Mouse (Mus musculus) heart, adult 2 months (tissue): ENCODE measurements around the gene Ndc80. TPM values are rescaled to one million over a fixed set of nuclear protein-coding genes. Genes with fewer than 3 reads are reported as not detected.

Experiments used
- DNase-seq, 2 experiments: peaks; one replicate each; pipeline ENCODE4 v3.0.0; 2021
- H3K27ac ChIP-seq: fragments of 200-600 bp; 2 replicates; pipeline ENCODE4 v1.8.1; 2022
- H3K27me3 ChIP-seq: fragments of 200-500 bp; 2 replicates; pipeline ENCODE4 v1.6.1; 2012; ENCODE audit warnings: mild to moderate bottlenecking, low read length, inconsistent platforms, mixed read lengths; ENCODE audit not compliant: control insufficient read depth, insufficient read depth
- H3K36me3 ChIP-seq: fragments of 200-500 bp; 2 replicates; pipeline ENCODE4 v1.6.1; 2012; ENCODE audit warnings: low read length, inconsistent platforms; ENCODE audit not compliant: control insufficient read depth, insufficient read depth
- H3K4me1 ChIP-seq: fragments of 200-500 bp; 2 replicates; pipeline ENCODE4 v1.6.1; 2011; ENCODE audit warnings: low read length; ENCODE audit not compliant: control insufficient read depth, insufficient read depth
- H3K4me3 ChIP-seq: fragments of 200-600 bp; 2 replicates; pipeline ENCODE4 v1.8.1; 2022
- H3K79me2 ChIP-seq: fragments of 200-500 bp; replicated peaks from 2 replicates; pipeline ENCODE4 v1.6.1; 2012; ENCODE audit warnings: mild to moderate bottlenecking, inconsistent platforms, low read length, moderate library complexity, mixed read lengths; ENCODE audit not compliant: control insufficient read depth, insufficient read depth
- H3K9ac ChIP-seq: fragments of 200-500 bp; 2 replicates; pipeline ENCODE4 v1.6.1; 2012; ENCODE audit warnings: low read depth, mild to moderate bottlenecking, control low read depth, inconsistent platforms, low read length, mixed read lengths
- CTCF ChIP-seq: fragments of 200-600 bp; IDR thresholded peaks from 2 replicates; pipeline ENCODE4 v1.8.1; 2022; ENCODE audit warnings: antibody characterized with exemption, mild to moderate bottlenecking, moderate library complexity
- EP300 ChIP-seq: fragments of 200-500 bp; IDR thresholded peaks from 2 replicates; pipeline ENCODE4 v1.6.1; 2011; ENCODE audit warnings: low read depth, low read length, control low read depth; ENCODE audit not compliant: insufficient read depth
- POLR2A ChIP-seq: fragments of 200-500 bp; IDR thresholded peaks from 2 replicates; pipeline ENCODE4 v1.6.1; 2011; ENCODE audit warnings: mild to moderate bottlenecking, low read depth, low read length, control low read depth; ENCODE audit not compliant: insufficient read depth
- WGBS: fragments of 180-500 bp; shearing (Covaris S2); methylation state at CpG from one replicate; pipeline ENCODE4 v1.1.7; 2018; 5-methylcytosine and 5-hydroxymethylcytosine counted together
- intact Hi-C: fragments of 180-260 bp; cut with DNase I; formaldehyde crosslinking; loops from one replicate; pipeline ENCODE4 v1.15.1; 2025
- polyA plus RNA-seq: library from polyadenylated mRNA; depleted of rRNA; stranded (reverse); fragments of >200 nt; gene quantifications from 2 replicates; pipeline ENCODE4 v1.2.3, GENCODE M21; 2012
- total RNA-seq, 2 experiments: library from RNA; stranded (reverse); gene quantifications; 2 replicates each; pipeline ENCODE4 v1.2.3; 2021

Ndc80 gene
- total and polyA plus RNA-seq, 3 experiments = 0.37 to 0.61 TPM; not detected in 1

GRCm38 (mm10) chr17:71484711-71485110, 41.9 kb downstream of the Ndc80 start:
- WGBS = 90% methylated on average over 5 of the region's 5 CpGs
- Histone ChIP-seq H3K4me3 (no peak overlapping the region), H3K27me3 (no peaks in the 10 kb centered on the region), H3K36me3 (no peaks in the 10 kb centered on the region), H3K27ac (peak overlapping the region; percentile 81; the same call in 1 of the 2 replicates), H3K79me2 (no peaks in the 10 kb centered on the region), H3K4me1 (peaks cover 4% of the 10 kb centered on the region), H3K9ac (no peak overlapping the region)
- intact Hi-C loops = loop anchor here (1.0 kb wide), 1 partner anchor 9 kb away; the partner anchor contains the start of gene Smchd1
- no peak for DNase-seq
- TF ChIP-seq CTCF (no peak), POLR2A (no peak), EP300 (no peak)

DNA sequence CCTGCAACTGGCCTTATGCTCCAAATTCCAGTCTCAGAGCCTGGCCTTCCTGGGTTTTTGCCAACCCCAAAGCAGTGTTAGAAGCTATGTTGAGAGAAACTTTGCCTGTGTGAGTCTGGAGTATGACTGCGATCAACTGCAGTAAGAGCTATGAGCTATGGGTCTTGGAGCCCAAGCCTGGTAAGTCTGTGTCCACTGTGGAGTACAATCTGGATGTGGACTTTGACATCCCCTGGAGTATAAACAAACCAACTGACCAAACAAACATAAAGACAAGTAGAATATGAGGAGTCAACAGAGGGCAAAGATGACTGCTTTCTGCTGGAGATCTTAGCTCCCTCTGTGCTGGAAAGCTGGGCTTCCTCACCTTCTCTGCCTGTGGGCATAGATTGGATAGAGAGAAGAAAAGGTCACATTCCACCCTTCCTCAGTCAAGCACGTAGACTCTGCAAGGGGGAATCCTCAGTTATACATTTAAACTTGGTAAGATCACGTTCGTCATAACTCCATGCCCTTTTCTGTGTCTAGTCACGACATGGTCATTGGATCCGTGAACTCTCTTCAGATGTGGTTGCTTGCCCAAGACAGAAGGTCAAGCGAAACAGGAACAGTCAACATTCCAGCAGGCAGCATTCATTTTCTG, 43.1 kb downstream of the Ndc80 start:
- no peak overlapping the region for H3K9ac ChIP-seq
- WGBS = 87% methylated on average over 7 of the region's 7 CpGs
- no peak overlapping the region for H3K27ac ChIP-seq
- H3K79me2 ChIP-seq = no peaks in the 10 kb centered on the region
- TF ChIP-seq POLR2A (no peak), CTCF (no peak), EP300 (no peak)
- no peak for DNase-seq
- no peaks in the 10 kb centered on the region for H3K27me3 ChIP-seq
- peaks cover 4% of the 10 kb centered on the region for H3K4me1 ChIP-seq
- no peak overlapping the region for H3K4me3 ChIP-seq
- no peaks in the 10 kb centered on the region for H3K36me3 ChIP-seq
- intact Hi-C loops = loop anchor here (1.0 kb wide), 1 partner anchor 8 kb away; the partner anchor contains the start of gene Smchd1

- intact Hi-C loops = loop anchor here (10.0 kb wide), 1 partner anchor 135 kb away; the partner anchor contains the start of gene Wdr43
- no peaks in the 10 kb centered on the region for H3K36me3 ChIP-seq
These were observed 47.2 kb downstream of the Ndc80 start for GRCm38 (mm10) chr17:71479381-71479901.

GRCm38 (mm10) chr17:71477481-71477880, 49.2 kb downstream of the Ndc80 start:
- no peak for DNase-seq
- Histone ChIP-seq H3K36me3 (no peaks in the 10 kb centered on the region), H3K4me3 (no peak overlapping the region), H3K27me3 (no peaks in the 10 kb centered on the region), H3K4me1 (peaks cover 1% of the 10 kb centered on the region), H3K27ac (no peak overlapping the region), H3K9ac (no peak overlapping the region), H3K79me2 (peaks cover 4% of the 10 kb centered on the region; the same call in 1 of the 2 replicates)
- TF ChIP-seq EP300 (no peak), CTCF (no peak), POLR2A (no peak)
- intact Hi-C loops = loop anchor here (10.0 kb wide), 1 partner anchor 137 kb away; the partner anchor contains the start of gene Wdr43
- 95% methylated on average over 8 of the region's 8 CpGs for WGBS

More at GRCm38 (mm10) chr17:71479381-71479901, 47.2 kb downstream of the Ndc80 start:
- TF ChIP-seq POLR2A = no peak
- no peak for TF ChIP-seq EP300
- no peak for TF ChIP-seq CTCF
- H3K27me3 ChIP-seq = no peaks in the 10 kb centered on the region
- no peaks in the 10 kb centered on the region for H3K4me1 ChIP-seq
- 0 out of 2 replicates have a peak, but pooled peaks cover 2% of the 10 kb centered on the region for H3K79me2 ChIP-seq
- no peak overlapping the region for H3K4me3 ChIP-seq
- no peak overlapping the region for H3K27ac ChIP-seq
- H3K9ac ChIP-seq = no peak overlapping the region
- peak in 1 of 2 experiments; percentile 36 for DNase-seq
- 64% methylated on average over 5 of the region's 5 CpGs for WGBS

DNA sequence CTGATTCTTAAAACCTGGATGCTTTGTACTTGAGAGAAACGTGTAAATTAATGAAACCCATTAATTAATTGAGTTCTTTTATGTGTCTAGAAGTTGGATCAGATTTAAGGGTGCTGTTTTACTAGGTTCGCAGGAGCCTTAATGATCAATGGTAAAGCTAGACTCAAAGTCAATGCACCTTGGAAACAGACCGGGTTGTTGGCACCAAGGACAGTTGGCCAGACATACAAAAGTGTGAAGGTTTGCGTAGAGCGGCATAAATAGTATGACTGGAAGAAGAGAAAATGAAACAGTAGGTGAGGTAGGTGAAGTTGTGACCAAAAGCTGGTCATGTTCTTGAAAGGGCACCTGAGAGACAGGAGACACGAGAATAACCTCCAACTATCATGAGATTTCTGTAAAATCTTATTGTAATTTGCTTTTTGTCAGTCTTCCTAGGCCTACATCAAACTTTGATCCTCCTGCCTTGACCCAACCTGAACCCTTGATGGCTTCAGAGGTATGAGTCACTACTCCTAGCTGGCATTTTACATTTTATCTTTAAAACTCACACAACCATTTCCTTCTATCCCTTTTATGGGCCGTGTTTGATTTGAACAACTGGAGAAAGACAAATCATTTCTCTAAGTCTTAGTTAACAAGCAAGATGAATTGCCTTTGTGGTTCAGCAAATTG, 50.2 kb downstream of the Ndc80 start:
- intact Hi-C loops = loop anchor here (10.0 kb wide), 1 partner anchor 138 kb away; the partner anchor contains the start of gene Wdr43
- H3K4me1 ChIP-seq = peaks cover 1% of the 10 kb centered on the region
- DNase-seq = no peak
- H3K79me2 ChIP-seq = peaks cover 4% of the 10 kb centered on the region; the same call in 1 of the 2 replicates
- no peak overlapping the region; the same call in 1 of the 2 replicates for H3K4me3 ChIP-seq
- TF ChIP-seq EP300 = no peak
- TF ChIP-seq CTCF = no peak
- TF ChIP-seq POLR2A = no peak
- H3K27me3 ChIP-seq = no peaks in the 10 kb centered on the region
- no peaks in the 10 kb centered on the region for H3K36me3 ChIP-seq
- H3K27ac ChIP-seq = no peak overlapping the region
- no peak overlapping the region for H3K9ac ChIP-seq
- 76% methylated on average over 7 of the region's 7 CpGs for WGBS

- TF ChIP-seq EP300 (no peak), POLR2A (no peak; the same call in 1 of the 2 replicates), CTCF (no peak)
- H3K4me3 ChIP-seq = peak overlapping the region; percentile 80
- WGBS = under 1% methylated on average over 31 of the region's 31 CpGs
- no peak for DNase-seq
- H3K4me1 ChIP-seq = peaks cover 1% of the 10 kb centered on the region
- H3K79me2 ChIP-seq = peaks cover 4% of the 10 kb centered on the region; the same call in 1 of the 2 replicates
- H3K27ac ChIP-seq = peak overlapping the region; percentile 96
- no peaks in the 10 kb centered on the region for H3K27me3 ChIP-seq
- intact Hi-C loops = loop anchor here (1.0 to 10.0 kb wide), 3 partner anchors 9 to 139 kb away; partner anchors contain the start of gene Wdr43
- no peaks in the 10 kb centered on the region for H3K36me3 ChIP-seq
- peak overlapping the region; percentile 98 for H3K9ac ChIP-seq
These were observed 51.0 kb downstream of the Ndc80 start for GRCm38 (mm10) chr17:71475705-71476089.
